Comparison of ENCODE assay signal across 26 mouse cellular contexts in the genomic region with DNA sequence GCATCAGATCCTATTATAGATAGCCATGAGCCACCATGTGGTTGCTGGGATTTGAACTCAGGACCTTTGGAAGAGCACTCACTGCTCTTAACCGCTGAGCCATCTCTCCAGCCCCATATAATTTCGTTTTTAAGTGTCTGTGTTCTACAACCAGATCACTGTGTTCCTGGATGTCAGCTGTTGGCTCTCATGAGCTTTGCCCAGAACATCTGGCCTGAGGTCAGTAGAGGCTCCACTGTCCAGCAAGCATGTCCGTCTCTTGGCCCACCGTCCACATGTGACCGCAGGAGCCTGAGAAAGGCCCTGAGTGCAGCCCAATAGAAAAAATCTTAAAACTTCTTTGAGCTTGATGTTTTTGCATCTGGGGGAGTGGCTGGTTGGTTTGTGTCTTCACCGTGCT. TPM values are rescaled to one million over a fixed set of nuclear protein-coding genes. Genes with fewer than 3 reads are reported as not detected.
DNase-seq lines count a peak whose midpoint lies in the region; TF ChIP-seq lines count a peak whose summit lies in the region.
"Had no signal": no experiment of that assay in that cellular context is flagged by ENCODE, and none has a peak within 500 bp of the region (broad histone marks: within the 10 kb centered on the region; RNA-seq: fewer than 3 reads in every experiment).

No protein-coding gene starts in this region.

- no peak overlapping the region for H3K27ac ChIP-seq in forebrain, embryonic 10.5 days
- H3K27ac ChIP-seq: embryonic facial prominence, embryonic 12.5 days; forebrain, embryonic 13.5 days; heart, embryonic 13.5 days; intestine, embryonic 15.5 days; kidney, postnatal 0 days; limb, embryonic 12.5 days; stomach, postnatal 0 days had no signal

- H3K4me1 ChIP-seq in lung, adult 2 months (ENCODE audit: control insufficient read depth, insufficient read depth, low read length), result peaks cover 18% of the 10 kb centered on the region
- H3K4me1 ChIP-seq in forebrain, embryonic 10.5 days, result peaks cover 17% of the 10 kb centered on the region

- no peaks in the 10 kb centered on the region for H3K27me3 ChIP-seq in forebrain, embryonic 10.5 days (ENCODE audit: poor library complexity, severe bottlenecking)
- H3K27me3 ChIP-seq: embryonic facial prominence, embryonic 12.5 days; forebrain, embryonic 13.5 days; heart, embryonic 13.5 days; intestine, embryonic 15.5 days; limb, embryonic 12.5 days had no signal

- 0 out of 2 replicates have a peak, but pooled peaks cover 1% of the 10 kb centered on the region for H3K9me3 ChIP-seq in forebrain, embryonic 10.5 days
- H3K9me3 ChIP-seq: embryonic facial prominence, embryonic 12.5 days; forebrain, embryonic 13.5 days; intestine, embryonic 15.5 days; limb, embryonic 12.5 days had no signal

- H3K4me3 ChIP-seq in lung, adult 2 months (replicated peaks; ENCODE audit: extremely low read depth, low read depth, low read length), result no peak overlapping the region
- no peak overlapping the region for H3K4me3 ChIP-seq in forebrain, embryonic 10.5 days
- H3K4me3 ChIP-seq: embryonic facial prominence, embryonic 12.5 days; forebrain, embryonic 13.5 days; heart, embryonic 13.5 days; intestine, embryonic 15.5 days; limb, embryonic 12.5 days had no signal

- H3K36me3 ChIP-seq in forebrain, embryonic 10.5 days (replicated peaks), result peaks cover 31% of the 10 kb centered on the region

- peak; percentile 67 for DNase-seq in gastrocnemius, adult 18-20 months (ENCODE audit: low spot score)
- no peak for DNase-seq in gastrocnemius, postnatal 4 days (ENCODE audit: low spot score in 2 of 2)
- peak; percentile 33 to 35 for DNase-seq in heart, postnatal 36 days
- DNase-seq in heart, postnatal 4 days, result no peak
- DNase-seq in lung, postnatal 14 days, result peak; percentile 38
- no peak for DNase-seq in lung, adult 2 months
- DNase-seq in lung, postnatal 36 days, result peak; percentile 46
- no peak for DNase-seq in forebrain, embryonic 10.5 days (ENCODE audit: extremely low spot score, low spot score)
- DNase-seq: adrenal gland, postnatal 10 days; cerebellum, adult 2 months; cerebellum, postnatal 25 days; liver, postnatal 0 days; right cerebral cortex, adult 18-20 months; right cerebral cortex, postnatal 4 days had no signal

- intact Hi-C loops in heart, postnatal 36 days (cut with DNase I), result loop anchor here (5.0 kb wide), 1 partner anchor 51 kb away; a partner anchor contains a TSS

- no peak for TF ChIP-seq POLR2A in lung, adult 2 months (IDR thresholded peaks at IDR 0.05; ENCODE audit: borderline replicate concordance, extremely low read depth, low read depth, low read length)

- no peak for TF ChIP-seq CTCF in lung, adult 2 months (IDR thresholded peaks at IDR 0.05; ENCODE audit: insufficient read depth, low read length)

- 71% methylated on average over 6 of the region's 6 CpGs for WGBS in lung, adult 2 months
- 91% methylated on average over 6 of the region's 6 CpGs for WGBS in forebrain, embryonic 10.5 days

RNA-seq across cellular contexts. Expression of a gene that starts 7.8 kb away (rescaled TPM):
- total RNA-seq in gastrocnemius, adult 18-20 months (2021), result 100 to 1,000 TPM; 203 to 226 TPM
- total RNA-seq in gastrocnemius, postnatal 4 days (2021), result 100 to 1,000 TPM; 151 to 157 TPM
- total RNA-seq in heart, postnatal 36 days (2021), result 1 to 10 TPM; 3.1 to 4.0 TPM
- total RNA-seq in heart, postnatal 4 days (2021), result under 1 TPM; 0.71 to 0.92 TPM
- polyA plus RNA-seq in lung, adult 2 months (2012; rRNA removed), result 0.66 and 5.7 TPM in 2 replicates
- polyA plus RNA-seq in forebrain, embryonic 10.5 days (2016; fragmentation: Nextera tagmentation; extraction: Ambion mirVana), result 1.5 TPM in 1 of 2 replicates, not detected in the other
- total RNA-seq: hematopoietic stem cell, adult 5-6 weeks; layer of hippocampus, adult 8-10 months; left cerebral cortex, postnatal 14 days; megakaryocyte progenitor cell, adult 5-6 weeks had no signal
- polyA plus RNA-seq: forebrain, embryonic 13.5 days; midbrain, embryonic 11.5 days had no signal

RNA-seq across cellular contexts. Expression of a gene that starts 48.2 kb away (rescaled TPM):
- total RNA-seq in gastrocnemius, adult 18-20 months (2021), result 10 to 100 TPM in 1 of 2 experiments, 1 to 10 TPM in 1; 9.1 to 10.2 TPM
- total RNA-seq in gastrocnemius, postnatal 4 days (2021), result 1 to 10 TPM; 3.2 to 3.7 TPM
- 1 to 10 TPM; 2.5 to 5.3 TPM for total RNA-seq in heart, postnatal 36 days (2021)
- total RNA-seq in heart, postnatal 4 days (2021), result 1 to 10 TPM; 1.4 to 1.9 TPM
- polyA plus RNA-seq in lung, adult 2 months (2012; rRNA removed), result 47.8 and 53.2 TPM in 2 replicates
- 0.09 and 0.29 TPM in 2 replicates for polyA plus RNA-seq in forebrain, embryonic 10.5 days (2016; fragmentation: Nextera tagmentation; extraction: Ambion mirVana)

Comparison
In these comparisons a context has a peak if more than half of its experiments do, and no peak if none do; other contexts are left out.
1. DNase-seq: peak in gastrocnemius, adult 18-20 months (single experiment), heart, postnatal 36 days (2 of 2), lung, postnatal 14 days (single experiment) and lung, postnatal 36 days (single experiment); none in gastrocnemius, postnatal 4 days (0 of 2), heart, postnatal 4 days (single experiment), lung, adult 2 months (single experiment) and forebrain, embryonic 10.5 days (single experiment).
2. RNA of a gene that starts 7.8 kb away (total RNA-seq): 203 to 226 TPM in gastrocnemius, adult 18-20 months and 151 to 157 TPM in gastrocnemius, postnatal 4 days; 3.1 to 4.0 TPM in heart, postnatal 36 days and 0.71 to 0.92 TPM in heart, postnatal 4 days; every median in the first group is over 10 times any median in the second.